Mouse (Mus musculus): ENCODE results near the gene Itpr1. TPM values are rescaled to one million over a fixed set of nuclear protein-coding genes. Genes with fewer than 3 reads are reported as not detected.
"Not testable (repeated sequence)": the region's sequence is repeated elsewhere in the genome, so short reads cannot be mapped to it uniquely, and the experiment has no call there.

Gene Itpr1
- polyA plus RNA-seq, 1 experiment from 2014 or later: 10.0 TPM

- no peak overlapping the region for H3K27ac ChIP-seq (replicated peaks)
- no peaks in the 10 kb centered on the region for H3K27me3 ChIP-seq (replicated peaks; ENCODE audit: low read depth, poor library complexity, severe bottlenecking)
- no peak overlapping the region for H3K4me3 ChIP-seq
- no peaks in the 10 kb centered on the region for H3K4me1 ChIP-seq
- no peak for DNase-seq (ENCODE audit: low spot score)
- H3K9me3 ChIP-seq: no peaks in the 10 kb centered on the region
- H3K36me3 ChIP-seq (replicated peaks): peaks cover 7% of the 10 kb centered on the region
- WGBS: 93% methylated on average over 12 of the region's 12 CpGs
Measured at GRCm38 (mm10) chr6:108551725-108552620, 339.1 kb downstream of the Itpr1 start.

GRCm38 (mm10) chr6:108553013-108553412 lies 340.1 kb downstream of the Itpr1 start:
- Histone ChIP-seq H3K9me3 (no peaks in the 10 kb centered on the region), H3K27me3 (replicated peaks; ENCODE audit: low read depth, poor library complexity, severe bottlenecking) (no peaks in the 10 kb centered on the region), H3K4me1 (no peaks in the 10 kb centered on the region), H3K27ac (replicated peaks) (no peak overlapping the region), H3K36me3 (replicated peaks) (peaks cover 7% of the 10 kb centered on the region), H3K4me3 (no peak overlapping the region)
- WGBS: 86% methylated on average over 3 of the region's 3 CpGs
- DNase-seq (ENCODE audit: low spot score): no peak

DNA sequence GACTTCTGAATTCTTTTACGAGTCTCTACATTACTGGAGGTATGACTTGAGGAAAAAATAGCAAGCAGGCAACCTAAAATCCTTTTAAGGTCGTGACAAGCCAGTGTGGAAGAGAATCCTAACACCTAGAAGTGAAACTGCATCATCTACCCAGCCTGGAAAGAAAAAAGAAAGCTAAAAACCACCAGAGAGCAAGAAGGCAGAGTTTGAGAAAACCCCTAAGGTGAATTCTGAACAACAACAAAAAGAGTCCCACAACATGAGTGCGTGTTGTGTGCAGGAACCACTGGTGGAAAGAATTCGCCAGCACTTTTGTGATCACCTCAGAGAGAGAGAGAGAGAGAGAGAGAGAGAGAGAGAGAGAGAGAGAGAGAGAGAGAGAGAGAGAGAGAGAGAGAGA lies 340.6 kb downstream of the Itpr1 start:
- Histone ChIP-seq H3K9me3 (no peaks in the 10 kb centered on the region), H3K27me3 (replicated peaks; ENCODE audit: low read depth, poor library complexity, severe bottlenecking) (no peaks in the 10 kb centered on the region), H3K4me3 (no peak overlapping the region), H3K27ac (replicated peaks) (no peak overlapping the region), H3K36me3 (replicated peaks) (peaks cover 7% of the 10 kb centered on the region), H3K4me1 (no peaks in the 10 kb centered on the region)
- 90% methylated on average over 4 of the region's 4 CpGs for WGBS
- DNase-seq (ENCODE audit: low spot score): no peak

DNA sequence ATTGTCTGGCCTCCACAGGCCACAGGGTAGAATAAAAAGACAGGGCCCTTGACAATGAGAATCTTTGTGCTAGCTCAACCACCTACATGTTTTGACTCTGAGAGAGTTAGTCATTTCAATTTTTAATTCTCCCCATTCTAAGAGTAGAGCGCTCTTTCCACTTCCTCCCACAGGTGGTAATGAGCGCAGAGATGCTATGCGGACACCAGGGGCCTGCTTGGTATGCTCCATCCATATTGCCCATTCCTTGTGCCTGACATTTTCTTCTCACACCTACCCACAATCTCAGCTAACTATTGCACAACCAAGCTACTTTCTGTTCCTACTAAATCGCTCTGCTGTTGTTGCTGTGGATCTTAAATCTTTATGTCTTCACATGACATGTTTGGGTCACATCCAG lies 341.5 kb downstream of the Itpr1 start:
- WGBS: 94% methylated on average over 4 of the region's 4 CpGs
- Histone ChIP-seq H3K9me3 (no peaks in the 10 kb centered on the region), H3K4me3 (no peak overlapping the region), H3K4me1 (no peaks in the 10 kb centered on the region), H3K27me3 (replicated peaks; ENCODE audit: low read depth, poor library complexity, severe bottlenecking) (no peaks in the 10 kb centered on the region), H3K27ac (replicated peaks) (no peak overlapping the region), H3K36me3 (replicated peaks) (peaks cover 7% of the 10 kb centered on the region)
- no peak for DNase-seq (ENCODE audit: low spot score)

DNA sequence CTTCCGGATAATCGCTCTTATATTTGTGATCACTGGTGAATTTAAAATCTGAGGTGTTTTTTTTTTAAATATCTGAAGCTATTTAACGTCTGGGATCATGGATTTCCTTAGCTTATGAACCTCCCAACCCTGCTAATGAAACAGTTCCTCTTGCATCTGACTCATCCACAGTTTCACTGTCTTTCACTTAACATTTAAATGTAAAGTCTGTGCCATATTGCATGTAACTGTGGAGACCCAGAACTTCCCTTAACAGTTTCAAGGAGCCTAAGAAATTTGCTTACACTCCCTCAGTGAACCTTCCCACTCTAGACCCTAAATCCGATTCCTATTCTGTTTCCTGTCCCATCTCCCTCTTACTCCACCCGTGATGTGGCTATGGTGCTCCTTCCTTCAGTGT lies 342.0 kb downstream of the Itpr1 start:
- no peaks in the 10 kb centered on the region for H3K27me3 ChIP-seq (replicated peaks; ENCODE audit: low read depth, poor library complexity, severe bottlenecking)
- no peak for DNase-seq (ENCODE audit: low spot score)
- H3K9me3 ChIP-seq: no peaks in the 10 kb centered on the region
- no peaks in the 10 kb centered on the region for H3K4me1 ChIP-seq
- no peak overlapping the region for H3K27ac ChIP-seq (replicated peaks)
- peaks cover 7% of the 10 kb centered on the region for H3K36me3 ChIP-seq (replicated peaks)
- no peak overlapping the region for H3K4me3 ChIP-seq
- 86% methylated on average over 5 of the region's 5 CpGs for WGBS

- H3K4me1 ChIP-seq: no peaks in the 10 kb centered on the region
- H3K27ac ChIP-seq (replicated peaks): no peak overlapping the region
- H3K27me3 ChIP-seq (replicated peaks; ENCODE audit: low read depth, poor library complexity, severe bottlenecking): no peaks in the 10 kb centered on the region
- DNase-seq (ENCODE audit: low spot score): no peak
- no peaks in the 10 kb centered on the region for H3K36me3 ChIP-seq (replicated peaks)
- H3K4me3 ChIP-seq: no peak overlapping the region
- 87% methylated on average over 4 of the region's 4 CpGs for WGBS
- H3K9me3 ChIP-seq: no peaks in the 10 kb centered on the region
Measured at GRCm38 (mm10) chr6:108557576-108558322, 344.9 kb downstream of the Itpr1 start.

DNA sequence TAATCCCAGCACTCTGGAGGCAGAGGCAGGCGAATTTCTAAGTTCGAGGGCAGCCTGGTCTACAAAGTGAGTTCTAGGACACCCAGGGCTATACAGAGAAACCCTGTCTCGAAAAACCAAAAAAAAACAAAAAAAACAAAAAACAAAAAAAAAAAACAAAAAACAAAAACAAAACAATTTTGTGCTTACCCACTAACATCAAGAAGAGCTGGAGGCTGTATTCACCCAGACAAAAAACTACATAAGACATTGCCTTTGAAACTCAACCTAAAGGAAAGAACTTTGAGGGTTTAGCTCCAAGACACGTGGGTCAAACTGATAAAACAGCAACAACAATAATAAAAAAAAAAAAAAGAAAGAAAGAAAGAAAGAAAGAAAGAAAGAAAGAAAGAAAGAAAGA lies 346.3 kb downstream of the Itpr1 start:
- H3K27ac ChIP-seq (replicated peaks); H3K27me3 ChIP-seq (replicated peaks; ENCODE audit: low read depth, poor library complexity, severe bottlenecking); H3K4me3 ChIP-seq; DNase-seq (ENCODE audit: low spot score); H3K4me1 ChIP-seq; H3K9me3 ChIP-seq; H3K36me3 ChIP-seq (replicated peaks): not testable (repeated sequence)
- WGBS: 86% methylated on average over 4 of the region's 4 CpGs

DNA sequence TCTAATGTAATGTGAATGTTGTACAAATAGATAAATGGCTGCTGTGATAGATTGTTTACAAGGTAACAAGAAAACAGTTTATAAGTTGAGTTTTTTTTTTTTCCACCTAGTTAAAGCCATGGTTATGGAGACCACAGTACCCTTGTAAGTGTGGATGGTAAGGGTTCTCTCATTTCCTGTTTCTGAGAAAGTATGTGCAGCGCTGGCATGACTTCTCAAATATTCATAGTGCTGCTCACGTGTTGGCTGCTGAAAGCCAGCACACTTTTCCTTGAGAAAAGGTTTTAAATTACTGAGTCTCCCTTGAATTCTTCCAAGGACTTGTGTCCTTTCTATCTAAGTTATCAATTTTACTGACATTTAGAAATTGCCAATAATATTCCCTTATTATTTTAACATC lies 350.1 kb downstream of the Itpr1 start:
- no peak overlapping the region for H3K27ac ChIP-seq (replicated peaks)
- WGBS: 90% methylated on average over 2 of the region's 2 CpGs
- no peaks in the 10 kb centered on the region for H3K9me3 ChIP-seq
- no peak overlapping the region for H3K4me3 ChIP-seq
- 0 out of 2 replicates have a peak, but pooled peaks cover 4% of the 10 kb centered on the region for H3K4me1 ChIP-seq
- DNase-seq (ENCODE audit: low spot score): no peak
- H3K27me3 ChIP-seq (replicated peaks; ENCODE audit: low read depth, poor library complexity, severe bottlenecking): no peaks in the 10 kb centered on the region
- H3K36me3 ChIP-seq (replicated peaks): no peaks in the 10 kb centered on the region

GRCm38 (mm10) chr6:108565447-108565846 lies 352.6 kb downstream of the Itpr1 start:
- peaks cover 15% of the 10 kb centered on the region for H3K4me1 ChIP-seq
- not testable (repeated sequence) for H3K27ac ChIP-seq (replicated peaks); H3K4me3 ChIP-seq; DNase-seq (ENCODE audit: low spot score); H3K36me3 ChIP-seq (replicated peaks); H3K27me3 ChIP-seq (replicated peaks; ENCODE audit: low read depth, poor library complexity, severe bottlenecking); H3K9me3 ChIP-seq
- WGBS: 79% methylated on average over 18 of the region's 18 CpGs

- Histone ChIP-seq H3K27me3 (replicated peaks; ENCODE audit: low read depth, poor library complexity, severe bottlenecking) (no peaks in the 10 kb centered on the region), H3K4me1 (peaks cover 26% of the 10 kb centered on the region), H3K4me3 (no peak overlapping the region), H3K9me3 (no peaks in the 10 kb centered on the region), H3K36me3 (replicated peaks) (no peaks in the 10 kb centered on the region), H3K27ac (replicated peaks) (no peak overlapping the region)
- no peak for DNase-seq (ENCODE audit: low spot score)
Measured at GRCm38 (mm10) chr6:108566549-108566948, 353.7 kb downstream of the Itpr1 start.

DNA sequence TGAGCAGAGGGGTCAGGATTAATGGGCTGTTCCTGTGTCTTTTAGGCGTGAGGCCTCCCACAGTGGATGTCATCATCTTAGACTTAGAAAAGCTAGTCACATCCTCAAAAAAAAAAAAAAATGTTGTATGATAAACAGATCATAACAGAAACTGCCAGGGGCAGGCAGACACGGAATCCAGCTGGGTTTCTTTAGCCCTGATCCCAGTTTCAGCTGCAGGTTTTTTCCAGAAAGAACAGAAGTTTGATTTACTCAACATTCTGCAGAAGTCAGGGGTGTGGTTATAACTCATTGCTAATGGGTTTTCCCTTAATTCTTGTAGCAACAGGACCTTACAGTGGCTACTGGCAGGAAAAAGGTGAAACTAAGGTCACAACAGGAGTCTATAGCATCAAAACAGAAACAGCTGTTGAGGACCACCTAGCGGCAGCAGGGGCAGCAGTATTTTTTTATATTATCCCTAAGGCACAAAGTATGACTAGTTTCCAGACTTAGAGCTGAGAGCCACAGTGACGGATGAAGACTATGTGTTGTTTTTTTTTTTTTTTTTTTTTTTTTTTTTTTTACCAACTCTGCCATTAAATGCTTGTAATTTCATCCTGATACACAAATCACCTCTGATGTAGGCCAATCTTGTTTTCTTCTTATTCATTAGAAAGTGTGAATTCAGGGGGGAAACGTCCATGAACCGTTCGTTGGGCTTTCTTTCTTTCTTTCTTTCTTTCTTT lies 356.7 kb downstream of the Itpr1 start:
- Histone ChIP-seq H3K36me3 (replicated peaks) (no peaks in the 10 kb centered on the region), H3K9me3 (no peaks in the 10 kb centered on the region), H3K27me3 (replicated peaks; ENCODE audit: low read depth, poor library complexity, severe bottlenecking) (no peaks in the 10 kb centered on the region), H3K4me3 (no peak overlapping the region), H3K4me1 (peaks cover 36% of the 10 kb centered on the region), H3K27ac (replicated peaks) (no peak overlapping the region)
- 54% methylated on average over 7 of the region's 7 CpGs for WGBS
- DNase-seq (ENCODE audit: low spot score): peak; percentile 59

- Histone ChIP-seq H3K4me3 (peak overlapping the region; percentile 55), H3K27ac (replicated peaks) (peak overlapping the region; percentile 82), H3K4me1 (peaks cover 36% of the 10 kb centered on the region), H3K9me3 (no peaks in the 10 kb centered on the region), H3K27me3 (replicated peaks; ENCODE audit: low read depth, poor library complexity, severe bottlenecking) (no peaks in the 10 kb centered on the region), H3K36me3 (replicated peaks) (no peaks in the 10 kb centered on the region)
- WGBS: 20% methylated on average over 11 of the region's 11 CpGs
- DNase-seq (ENCODE audit: low spot score): peak; percentile 68
Measured at GRCm38 (mm10) chr6:108570351-108571041, 357.6 kb downstream of the Itpr1 start.

Data from embryonic facial prominence, embryonic 10.5 days (tissue).